Mouse (Mus musculus) olfactory bulb, adult 2 months (tissue): Measurements from ENCODE around the gene Pim2.

Experiments used
- CTCF ChIP-seq: fragments of 200-500 bp; IDR thresholded peaks from 2 replicates; pipeline ENCODE4 v1.5.1; 2012; ENCODE audit warnings: low read depth, mild to moderate bottlenecking, low read length, moderate library complexity; ENCODE audit not compliant: insufficient read depth
- POLR2A ChIP-seq: fragments of 200-500 bp; IDR thresholded peaks from 2 replicates; pipeline ENCODE4 v1.6.1; 2012; ENCODE audit warnings: mild to moderate bottlenecking, low read depth, low read length, moderate library complexity; ENCODE audit not compliant: insufficient read depth

DNA sequence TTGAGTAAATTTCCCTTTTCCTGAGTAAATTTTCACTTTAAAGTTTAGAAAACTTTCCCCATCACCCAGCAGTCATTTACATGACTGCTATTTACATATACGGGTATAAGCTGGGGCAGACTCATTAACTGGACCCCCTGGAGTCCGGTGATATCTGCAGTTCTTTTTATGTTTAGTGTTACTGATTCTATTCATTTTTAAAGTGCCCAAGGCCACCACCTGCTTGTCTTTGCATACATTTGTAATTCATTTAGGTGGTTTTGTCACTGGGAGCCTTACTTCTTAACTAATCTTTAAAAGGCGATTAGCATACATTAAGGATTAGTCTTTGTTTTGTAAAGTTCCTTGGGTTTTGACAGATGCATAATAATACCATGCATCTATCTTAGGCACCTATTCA is 8.2 kb upstream of the Pim2 start:
- no peak for TF ChIP-seq POLR2A
- TF ChIP-seq CTCF, result no peak
